Mouse (Mus musculus) small intestine, adult 2 months (tissue): Measurements from ENCODE around the gene Adgrf5.

Experiments
- CTCF ChIP-seq: fragments of 200-500 bp; IDR thresholded peaks from 2 replicates; pipeline ENCODE4 v1.5.1; 2012; ENCODE audit warnings: low read depth, mild to moderate bottlenecking, control low read depth, inconsistent platforms, low read length, moderate library complexity, mixed read lengths; ENCODE audit not compliant: insufficient replicate concordance, insufficient read length; ENCODE audit errors: extremely low read depth
- POLR2A ChIP-seq: fragments of 200-500 bp; IDR thresholded peaks from 2 replicates; pipeline ENCODE4 v1.6.1; 2012; ENCODE audit warnings: low read depth, mild to moderate bottlenecking, control low read depth, inconsistent platforms, low read length, moderate library complexity

DNA sequence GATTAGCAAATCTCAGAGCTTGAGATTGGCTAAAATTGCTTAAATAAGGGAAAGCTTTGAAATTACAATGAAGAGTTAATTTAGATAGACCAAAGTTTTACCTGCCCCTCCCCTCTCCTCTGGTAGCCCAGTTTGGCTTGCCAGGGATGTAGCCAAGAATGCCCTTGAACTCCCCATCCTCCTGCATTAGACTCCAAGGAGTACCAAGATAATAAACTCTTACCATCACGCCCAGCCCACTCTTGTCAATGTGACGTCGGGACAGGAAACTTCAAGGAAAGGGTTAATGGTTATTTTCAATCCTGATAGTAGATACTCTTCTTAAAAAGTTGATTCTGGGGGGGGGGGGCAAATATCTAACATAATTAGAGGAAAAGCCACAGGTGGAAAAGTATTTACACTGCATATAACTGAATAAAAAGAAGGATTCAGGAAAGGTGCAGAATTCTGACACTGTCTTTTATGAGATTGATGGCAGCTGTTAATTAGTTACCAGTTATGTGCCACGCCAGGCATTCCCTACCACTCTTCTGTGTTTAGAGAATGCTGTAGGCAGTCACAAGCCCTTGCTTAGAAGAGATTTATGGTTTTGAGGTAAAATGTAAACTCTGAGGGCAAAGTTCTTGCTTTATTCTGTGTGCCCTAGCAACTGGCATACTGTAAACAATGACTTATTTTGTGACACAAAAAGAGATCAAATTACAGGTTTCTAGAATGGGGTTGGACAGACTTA, 143.8 kb downstream of the Adgrf5 start:
- TF ChIP-seq CTCF, result no peak
- TF ChIP-seq POLR2A, result no peak
